Mouse (Mus musculus): ENCODE measurements around the gene Pard3.

Pard3 gene

DNA sequence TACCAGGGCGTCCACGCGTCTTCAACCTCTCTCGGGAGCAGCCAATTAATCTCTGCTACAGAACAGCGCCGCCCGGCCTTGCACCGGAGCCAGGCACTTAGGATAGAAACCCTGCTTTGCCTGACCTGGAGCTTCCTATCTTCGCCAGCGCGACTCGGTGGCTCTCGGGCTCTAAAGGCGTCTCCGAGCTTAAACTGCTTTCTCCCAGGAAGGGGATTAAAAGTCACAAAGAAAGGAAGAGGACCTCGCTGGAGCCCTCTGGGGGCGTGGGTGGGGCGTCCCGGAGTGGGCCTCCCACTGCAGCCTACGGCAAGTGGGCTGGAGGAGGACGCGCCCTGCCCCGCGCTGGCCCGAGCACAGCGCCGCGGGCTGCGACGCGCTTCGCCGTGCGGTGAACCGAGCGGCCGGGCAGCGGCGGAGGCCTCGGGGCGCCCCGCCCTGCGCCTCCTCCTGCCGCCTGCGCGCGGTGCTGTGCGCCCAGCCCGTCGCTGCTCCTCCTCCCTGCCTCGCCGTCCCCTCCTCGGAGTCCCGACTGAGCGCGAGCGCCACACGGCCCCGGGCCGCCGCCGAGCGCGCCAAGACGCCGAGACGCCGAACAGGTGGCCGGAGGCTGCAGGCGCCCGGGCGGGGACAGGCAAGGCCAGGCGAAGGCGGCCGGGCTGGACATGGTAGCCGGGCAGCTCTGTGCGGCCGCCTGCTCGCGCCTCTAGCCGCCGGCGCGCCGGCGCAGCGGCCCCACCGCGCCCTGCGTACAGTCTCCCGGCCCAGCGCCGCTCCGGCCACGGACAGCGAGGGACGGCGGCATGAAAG lies at the start of gene Pard3:
Gene Pard3 (plus strand): TSS at position 343 of the 810 bp plus-strand sequence.
- peak; percentile 4 for DNase-seq

DNA sequence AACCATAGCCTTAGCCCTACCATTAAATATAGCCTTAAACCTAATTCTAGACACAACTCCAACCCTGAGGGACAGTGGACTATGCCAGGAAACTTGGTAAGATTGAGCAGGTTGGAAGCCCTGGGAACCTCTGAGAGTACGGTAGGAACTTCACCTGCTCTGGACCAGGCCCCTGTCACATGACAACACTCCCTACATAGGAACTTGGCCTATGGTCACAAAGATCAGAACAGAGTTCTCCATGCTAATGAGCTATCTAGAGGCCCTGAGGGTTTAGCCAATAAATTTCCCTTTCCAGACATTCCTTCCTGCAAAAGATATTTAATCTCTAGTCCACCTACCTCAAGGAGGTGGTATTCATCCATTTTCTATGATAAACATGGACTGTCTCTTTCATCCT lies 41.9 kb upstream of the Pard3 start:
- DNase-seq: no peak

DNA sequence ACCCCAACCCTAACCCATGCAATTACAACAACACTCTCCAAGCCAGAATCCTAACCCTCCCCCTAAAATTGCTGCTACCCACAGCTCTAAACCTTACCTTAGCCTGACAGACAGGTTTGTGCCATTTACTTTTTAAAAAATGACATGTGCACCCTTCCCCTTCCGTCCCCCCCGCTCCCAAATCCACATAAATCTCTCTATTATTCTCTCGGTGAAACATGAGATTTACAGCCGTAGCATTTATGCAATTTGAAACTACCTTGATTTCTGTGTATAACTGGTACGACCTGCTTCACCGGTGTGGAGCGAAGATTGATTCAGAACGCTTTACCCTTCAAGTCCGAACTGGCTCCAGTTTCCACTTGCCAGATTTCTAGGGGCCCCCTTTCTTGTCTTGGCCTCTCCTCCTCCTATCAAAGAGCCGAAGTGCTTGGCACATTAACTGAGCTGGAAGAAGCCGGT lies 38.4 kb upstream of the Pard3 start:
- no peak for DNase-seq

GRCm38 (mm10) chr8:127025775-127026174 lies 37.9 kb upstream of the Pard3 start:
- DNase-seq: no peak

DNA sequence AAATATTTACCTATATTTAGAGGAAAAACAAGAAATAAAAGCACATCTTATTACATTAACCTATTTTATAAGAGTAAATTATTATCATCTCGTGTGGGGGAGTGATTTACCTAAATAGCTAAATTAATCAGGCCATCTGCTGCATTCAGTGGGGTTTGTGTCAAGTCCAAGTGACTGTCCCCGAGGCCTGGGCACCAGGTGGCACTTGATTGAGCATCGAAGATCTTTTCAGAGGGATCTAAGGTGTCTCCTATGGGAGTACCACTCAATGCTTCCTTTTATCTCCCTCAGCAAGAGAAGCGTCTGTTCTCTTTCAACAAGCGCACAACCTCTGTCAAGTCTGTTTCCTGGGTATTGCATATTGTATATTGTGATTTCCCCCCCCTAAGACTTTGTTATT lies 32.2 kb upstream of the Pard3 start:
- no peak for DNase-seq

DNA sequence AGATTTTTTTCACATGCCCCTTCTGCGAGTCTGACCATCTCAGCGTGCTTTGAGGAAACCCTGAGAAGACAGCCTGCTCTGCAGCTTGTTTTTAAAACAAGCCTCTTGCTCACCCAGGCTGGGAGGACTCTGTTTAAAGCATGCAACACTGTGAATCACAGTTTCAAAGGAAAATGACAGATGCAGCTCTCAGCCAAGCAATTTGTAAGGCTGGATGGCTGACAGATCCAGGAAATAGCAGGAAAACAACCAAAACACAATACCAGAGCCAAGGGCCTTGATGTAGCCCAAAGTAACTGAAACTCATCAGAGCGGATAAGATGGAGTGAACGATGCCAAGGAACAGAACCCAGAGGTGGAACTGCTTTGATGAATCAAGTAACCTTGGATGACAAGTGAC lies 24.8 kb upstream of the Pard3 start:
- DNase-seq: no peak

- DNase-seq: no peak
Measured at GRCm38 (mm10) chr8:127049996-127050395, 13.7 kb upstream of the Pard3 start.

DNA sequence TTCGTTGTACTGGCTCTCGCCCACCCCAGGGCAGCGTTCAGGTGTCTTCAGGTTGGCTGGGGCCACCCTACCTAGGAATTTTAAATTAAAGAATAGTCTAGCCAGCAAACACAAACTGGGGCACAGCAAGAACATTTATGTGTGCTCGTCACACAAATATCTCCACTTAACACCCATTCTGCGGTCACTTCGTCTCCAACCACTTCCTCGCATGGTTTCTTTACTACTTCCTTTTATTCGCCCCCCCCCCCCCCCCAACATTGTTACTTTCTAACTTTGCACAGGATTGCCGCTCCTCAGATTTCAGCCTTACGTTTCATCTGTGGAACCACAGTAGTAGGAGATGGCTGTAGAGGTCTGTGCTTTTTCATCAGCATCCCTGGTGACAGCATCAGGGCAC lies 11.6 kb upstream of the Pard3 start:
- DNase-seq: no peak

DNA sequence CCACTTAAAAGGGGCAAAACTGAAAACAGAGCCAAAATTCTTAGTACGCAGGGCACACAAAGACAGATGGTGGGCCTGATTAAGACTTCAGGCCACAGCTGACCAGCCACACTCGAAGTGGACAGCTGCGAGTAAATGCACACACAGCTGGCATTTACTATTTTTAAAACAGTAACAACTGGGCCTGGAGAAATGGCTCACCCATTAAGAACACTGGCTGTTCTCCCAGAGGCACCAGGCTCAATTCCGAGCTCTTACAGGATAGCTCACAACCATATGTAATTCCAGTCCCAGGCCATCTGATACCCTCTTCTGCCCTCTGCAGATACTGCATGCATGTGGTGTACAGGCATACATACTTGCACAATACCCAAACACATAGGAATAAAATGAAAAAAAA lies 8.6 kb upstream of the Pard3 start:
- DNase-seq: no peak

- no peak for DNase-seq
Measured at GRCm38 (mm10) chr8:127058759-127059158, 4.9 kb upstream of the Pard3 start.

GRCm38 (mm10) chr8:127059826-127060225 lies 3.9 kb upstream of the Pard3 start:
- DNase-seq: no peak

DNA sequence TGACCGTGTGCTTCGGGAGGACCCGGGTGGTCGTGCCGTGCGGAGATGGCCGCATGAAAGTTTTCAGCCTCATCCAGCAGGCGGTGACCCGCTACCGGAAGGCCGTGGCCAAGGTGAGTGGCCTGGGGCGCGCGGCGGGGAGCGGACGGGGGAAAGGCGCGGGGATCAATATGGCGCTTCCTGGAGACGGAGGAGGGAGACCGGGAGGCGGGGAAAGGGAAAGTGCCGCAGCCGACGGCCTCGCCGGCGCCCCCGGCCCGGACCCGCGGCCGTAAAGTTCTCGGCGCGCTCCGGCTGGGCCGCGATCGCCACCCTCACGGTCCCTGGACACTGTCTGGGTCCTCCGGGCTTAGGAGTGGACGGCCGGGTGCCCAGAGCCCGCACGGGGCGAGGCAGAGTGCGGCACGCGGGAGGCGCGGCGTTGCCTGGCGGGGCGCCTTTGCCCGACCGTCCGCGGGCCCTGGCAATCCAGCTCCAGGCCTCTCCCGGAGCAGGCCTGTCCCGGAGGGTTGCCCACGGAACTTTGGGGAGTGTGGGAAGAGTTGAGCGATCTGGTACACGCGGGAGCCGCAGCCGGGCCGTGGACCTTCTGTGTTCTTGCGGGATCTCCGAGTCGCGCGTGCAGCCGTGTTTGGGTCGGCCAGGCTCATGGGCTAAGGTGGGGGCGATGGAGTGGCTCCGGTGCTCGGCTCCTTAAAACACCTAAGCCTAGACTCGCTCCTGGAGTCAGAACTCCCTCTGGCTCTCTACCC lies 844 bp downstream of the Pard3 start:
- no peak for DNase-seq

- DNase-seq: no peak
Measured at GRCm38 (mm10) chr8:127065113-127065473, 1.4 kb downstream of the Pard3 start.

GRCm38 (mm10) chr8:127065791-127066190 lies 2.1 kb downstream of the Pard3 start:
- no peak for DNase-seq

DNA sequence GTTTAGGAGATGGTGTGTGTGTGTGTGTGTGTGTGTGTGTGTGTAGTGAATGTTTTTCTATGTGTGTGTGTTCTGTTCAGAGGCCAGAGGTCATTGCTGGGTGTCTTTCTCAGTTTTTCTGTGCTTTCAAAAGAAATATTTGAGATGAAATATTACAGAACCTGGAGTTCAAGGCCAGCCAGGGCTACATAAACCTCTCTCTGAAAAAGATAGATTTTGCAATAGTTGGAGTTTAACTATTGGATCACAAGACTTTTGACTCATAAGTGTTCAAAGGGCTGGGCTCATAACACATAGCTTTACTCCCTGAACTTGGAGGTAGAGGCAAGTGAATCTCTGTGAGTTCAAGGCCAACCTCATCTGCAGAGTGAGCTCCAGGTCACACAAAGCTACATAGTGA lies 2.8 kb downstream of the Pard3 start:
- no peak for DNase-seq

DNA sequence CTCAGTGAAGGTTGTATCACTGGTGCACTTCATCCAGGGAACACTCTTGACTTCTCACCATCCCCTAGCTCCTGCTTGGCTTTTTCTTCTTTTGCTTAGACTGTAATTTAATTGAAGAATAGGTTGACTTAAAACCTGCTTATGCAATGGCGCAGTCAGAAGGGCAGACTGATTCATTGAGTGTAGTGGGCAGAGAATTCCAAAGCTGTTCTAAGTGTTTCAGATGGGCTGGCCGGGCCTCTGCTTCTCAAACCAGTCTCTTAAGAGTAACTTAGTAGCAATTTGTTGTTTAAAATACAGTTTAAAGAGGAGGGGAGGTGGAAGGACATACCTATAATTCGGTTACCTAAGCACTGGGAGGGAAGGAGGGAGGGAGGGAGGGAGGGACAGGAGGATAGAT lies 5.0 kb downstream of the Pard3 start:
- DNase-seq: no peak

DNA sequence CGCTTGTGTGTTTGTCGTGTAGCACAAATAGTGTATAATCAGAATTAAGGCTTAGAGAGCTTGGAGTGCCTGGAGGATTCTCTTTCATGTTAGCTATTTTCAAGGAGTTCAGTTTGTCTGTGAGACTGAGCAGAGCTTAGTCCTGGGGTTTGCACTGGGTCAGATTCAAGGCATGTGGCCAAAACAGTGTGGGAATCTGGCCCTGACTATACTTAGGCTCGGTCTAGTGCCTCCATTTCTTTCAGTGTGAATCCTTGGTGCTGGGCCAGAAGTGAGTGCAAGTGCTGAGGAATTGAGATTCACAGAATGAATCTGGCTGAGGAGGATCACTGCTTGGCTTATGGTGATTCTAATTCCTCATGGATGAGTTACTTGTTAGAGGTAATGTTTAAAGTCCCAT lies 6.5 kb downstream of the Pard3 start:
- no peak for DNase-seq

DNA sequence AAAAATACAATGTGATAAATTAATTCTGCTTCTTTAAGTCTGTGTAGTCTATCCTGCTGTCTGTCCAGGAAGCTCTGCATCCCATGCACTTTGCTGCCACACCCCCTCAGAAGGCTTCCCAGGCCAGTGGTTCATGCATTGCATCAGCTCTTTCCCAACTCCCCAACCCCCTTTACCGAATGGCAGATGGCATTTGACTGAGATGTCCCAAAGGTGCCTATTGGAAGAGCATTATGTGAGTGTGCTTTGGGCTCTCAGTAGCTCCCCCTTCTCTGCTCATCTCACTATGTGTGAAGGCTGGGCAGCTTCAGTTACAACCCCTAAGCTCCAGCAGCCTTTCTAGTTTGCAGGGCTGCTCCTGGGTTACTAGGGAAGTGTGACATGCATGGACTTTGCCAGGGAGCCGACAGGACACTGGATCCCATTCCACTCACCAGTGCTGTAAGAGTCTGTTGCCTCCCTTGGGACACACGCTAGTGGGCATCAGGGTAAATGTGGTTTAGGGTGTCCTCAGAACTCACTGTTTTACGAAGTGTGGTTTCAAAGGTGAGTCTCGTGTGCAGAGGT lies 9.4 kb downstream of the Pard3 start:
- no peak for DNase-seq

DNA sequence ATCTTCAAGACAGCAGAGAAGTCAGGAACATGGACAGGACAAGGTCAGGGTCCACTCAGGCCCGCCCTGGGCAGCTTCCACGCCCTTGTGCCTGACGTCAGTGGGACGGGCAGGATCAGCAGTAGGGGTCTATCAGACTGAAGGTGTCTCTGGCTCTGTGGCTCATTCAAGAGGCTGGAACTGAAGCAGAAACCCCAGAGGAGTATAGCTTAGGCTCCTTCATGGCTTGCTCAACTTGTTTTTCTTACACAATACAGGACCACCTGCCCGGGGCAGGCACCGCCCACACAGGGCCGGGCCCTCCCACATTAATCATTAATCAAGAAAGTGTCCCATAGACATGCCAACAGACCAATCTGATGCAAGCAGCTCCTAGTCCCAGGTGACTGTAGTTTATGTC lies 12.8 kb downstream of the Pard3 start:
- DNase-seq: no peak

- no peak for DNase-seq
Measured at GRCm38 (mm10) chr8:127079244-127079805, 15.6 kb downstream of the Pard3 start.

DNA sequence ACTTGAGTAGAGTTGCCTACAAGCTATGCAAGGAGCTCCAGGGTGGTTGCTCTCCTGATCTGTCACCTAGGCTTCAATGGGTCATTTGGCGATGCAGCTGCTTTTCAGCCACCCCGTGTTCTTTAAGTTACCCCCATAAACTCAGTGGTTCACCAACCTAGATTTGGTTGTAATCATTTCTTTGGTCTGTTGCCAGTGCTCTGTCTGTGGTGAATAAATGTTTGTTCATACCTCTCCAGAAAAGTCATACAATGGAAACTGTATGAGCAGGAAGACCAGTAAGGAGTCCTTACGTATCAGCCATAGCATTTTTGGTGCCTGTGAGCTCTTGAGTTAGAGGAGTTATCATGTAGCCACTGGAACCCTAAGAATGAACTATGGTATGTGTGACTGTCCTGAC lies 17.6 kb downstream of the Pard3 start:
- DNase-seq: no peak

DNA sequence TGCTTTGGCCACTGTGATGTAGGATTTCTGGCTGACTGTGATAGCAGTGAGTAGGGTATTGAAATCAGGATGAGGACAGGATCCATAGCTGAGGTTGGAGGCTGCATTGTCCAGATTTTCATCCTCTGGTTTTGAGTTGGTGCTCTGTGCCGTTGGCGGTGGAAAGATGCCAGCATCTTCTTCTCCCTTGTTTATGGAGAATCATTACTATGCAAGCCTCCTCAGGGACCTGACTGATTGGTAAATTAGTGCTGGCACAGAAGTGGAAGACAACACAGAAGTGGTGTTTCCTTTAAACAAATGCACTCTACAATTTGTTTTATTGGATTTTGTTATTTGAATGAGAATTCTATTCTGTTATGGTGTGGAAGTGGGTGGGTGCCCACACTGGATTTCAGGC lies 18.8 kb downstream of the Pard3 start:
- no peak for DNase-seq

GRCm38 (mm10) chr8:127084565-127084964 lies 20.9 kb downstream of the Pard3 start:
- no peak for DNase-seq

DNA sequence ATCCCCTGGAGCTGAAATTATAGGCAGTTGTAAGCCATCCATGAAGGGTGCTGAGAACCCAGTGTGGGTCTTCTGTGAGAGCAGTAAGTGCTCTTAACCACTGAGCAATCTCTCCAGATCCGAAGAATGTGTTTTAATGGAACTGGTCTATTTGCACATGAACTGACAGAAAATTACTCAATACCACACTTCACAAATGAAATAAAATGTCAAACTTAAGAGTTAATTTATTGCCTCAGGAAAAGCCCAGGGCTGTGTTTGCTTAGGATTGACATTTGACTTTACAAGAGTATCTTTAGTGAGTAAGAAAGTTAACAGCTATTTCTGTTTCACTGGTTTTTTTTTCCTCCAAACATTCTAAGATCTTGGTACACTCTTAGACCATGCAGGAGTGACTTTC lies 23.7 kb downstream of the Pard3 start:
- no peak for DNase-seq

All from thymus, postnatal 25 days (tissue).